Comparison of ENCODE assay signal across 9 mouse cellular contexts in genomic region chr17:73808431-73808830, GRCm38 (mm10). TPM values are rescaled to one million over a fixed set of nuclear protein-coding genes. Genes with fewer than 3 reads are reported as not detected.
DNase-seq lines count a peak whose midpoint lies in the region; ATAC-seq lines count a peak whose summit lies in the region.
"Had no signal": no experiment of that assay in that cellular context is flagged by ENCODE, and none has a peak within 500 bp of the region (broad histone marks: within the 10 kb centered on the region; RNA-seq: fewer than 3 reads in every experiment).

No protein-coding gene starts in this region.

- peaks cover 6% of the 10 kb centered on the region; the same call in 1 of the 2 replicates for H3K27me3 ChIP-seq in lung, embryonic 15.5 days
- H3K27me3 ChIP-seq in forebrain, embryonic 12.5 days: no peaks in the 10 kb centered on the region

- ATAC-seq in lung, embryonic 15.5 days (ENCODE audit: borderline replicate concordance, extremely low read depth, low FRiP score, low TSS enrichment): peak; percentile 73; the same call in 1 of the 2 replicates
- ATAC-seq in forebrain, embryonic 12.5 days (ENCODE audit: low FRiP score): no peak

- peaks cover 20% of the 10 kb centered on the region for H3K4me1 ChIP-seq in lung, embryonic 15.5 days
- H3K4me1 ChIP-seq in forebrain, embryonic 12.5 days: peaks cover 6% of the 10 kb centered on the region; the same call in 1 of the 2 replicates

- no peaks in the 10 kb centered on the region for H3K9me3 ChIP-seq in lung, embryonic 15.5 days
- H3K9me3 ChIP-seq in forebrain, embryonic 12.5 days: no peaks in the 10 kb centered on the region

- peak overlapping the region; percentile 31; the same call in 1 of the 2 replicates for H3K4me2 ChIP-seq in lung, embryonic 15.5 days
- H3K4me2 ChIP-seq in forebrain, embryonic 12.5 days: no peak overlapping the region

- no peak overlapping the region for H3K4me3 ChIP-seq in lung, embryonic 15.5 days
- no peak overlapping the region for H3K4me3 ChIP-seq in forebrain, embryonic 12.5 days (replicated peaks)

- H3K36me3 ChIP-seq in lung, embryonic 15.5 days: no peaks in the 10 kb centered on the region
- H3K36me3 ChIP-seq in forebrain, embryonic 12.5 days (replicated peaks): no peaks in the 10 kb centered on the region

- DNase-seq in cerebellum, adult 9-10 months: peak; percentile 38
- no peak for DNase-seq in cerebellum, adult 11 months
- DNase-seq in brain, adult 2 months (ENCODE audit: low read depth, low spot score): peak; percentile 61
- peak; percentile 73 for DNase-seq in kidney, postnatal 10 days
- no peak for DNase-seq in right cerebral cortex, postnatal 14 days
- no peak for DNase-seq in frontal cortex, postnatal 25 days (ENCODE audit: low spot score in 2 of 2)
- DNase-seq: B cell, adult 2 months had no signal

- H3K27ac ChIP-seq in lung, embryonic 15.5 days: peak overlapping the region; percentile 82
- no peak overlapping the region for H3K27ac ChIP-seq in forebrain, embryonic 12.5 days

- no peak overlapping the region for H3K9ac ChIP-seq in lung, embryonic 15.5 days
- no peak overlapping the region for H3K9ac ChIP-seq in forebrain, embryonic 12.5 days

- WGBS in lung, embryonic 15.5 days: 37% methylated on average over 6 of the region's 6 CpGs
- 83% methylated on average over 6 of the region's 6 CpGs for WGBS in forebrain, embryonic 12.5 days

RNA-seq across cellular contexts. Expression of gene Ehd3, which starts 4.5 kb away (rescaled TPM):
- 9.7 and 11.1 TPM in 2 replicates for polyA plus RNA-seq in lung, embryonic 15.5 days (2015; fragmentation: Nextera tagmentation; extraction: Ambion mirVana)
- polyA plus RNA-seq in forebrain, embryonic 12.5 days (2016; fragmentation: Nextera tagmentation; extraction: Ambion mirVana): 8.3 and 9.2 TPM in 2 replicates

Comparison
In these comparisons a context has a peak if more than half of its experiments do, and no peak if none do; other contexts are left out.
1. DNase-seq: peak in cerebellum, adult 9-10 months (single experiment), brain, adult 2 months (single experiment) and kidney, postnatal 10 days (single experiment); none in cerebellum, adult 11 months (single experiment), right cerebral cortex, postnatal 14 days (single experiment) and frontal cortex, postnatal 25 days (0 of 2).